Mouse (Mus musculus): ENCODE data around the gene Nol4l.
A peak's percentile ranks its signal among the peaks of the same experiment; 100 is the strongest.

Gene Nol4l

GRCm38 (mm10) chr2:153444254-153445136, 85.3 kb downstream of the Nol4l start:
- DNase-seq (ENCODE audit: low read depth, low spot score), result peak; percentile 77

- DNase-seq (ENCODE audit: low read depth, low spot score), result peak; percentile 47
These were observed 86.1 kb downstream of the Nol4l start for GRCm38 (mm10) chr2:153443434-153444240.

GRCm38 (mm10) chr2:153442720-153443119, 87.1 kb downstream of the Nol4l start:
- DNase-seq (ENCODE audit: low read depth, low spot score), result no peak

GRCm38 (mm10) chr2:153441228-153441627, 88.5 kb downstream of the Nol4l start:
- no peak for DNase-seq (ENCODE audit: low read depth, low spot score)

- no peak for DNase-seq (ENCODE audit: low read depth, low spot score)
These were observed 89.0 kb downstream of the Nol4l start for GRCm38 (mm10) chr2:153440755-153441154.

GRCm38 (mm10) chr2:153437306-153437659, 92.5 kb downstream of the Nol4l start:
- DNase-seq (ENCODE audit: low read depth, low spot score), result no peak

DNA sequence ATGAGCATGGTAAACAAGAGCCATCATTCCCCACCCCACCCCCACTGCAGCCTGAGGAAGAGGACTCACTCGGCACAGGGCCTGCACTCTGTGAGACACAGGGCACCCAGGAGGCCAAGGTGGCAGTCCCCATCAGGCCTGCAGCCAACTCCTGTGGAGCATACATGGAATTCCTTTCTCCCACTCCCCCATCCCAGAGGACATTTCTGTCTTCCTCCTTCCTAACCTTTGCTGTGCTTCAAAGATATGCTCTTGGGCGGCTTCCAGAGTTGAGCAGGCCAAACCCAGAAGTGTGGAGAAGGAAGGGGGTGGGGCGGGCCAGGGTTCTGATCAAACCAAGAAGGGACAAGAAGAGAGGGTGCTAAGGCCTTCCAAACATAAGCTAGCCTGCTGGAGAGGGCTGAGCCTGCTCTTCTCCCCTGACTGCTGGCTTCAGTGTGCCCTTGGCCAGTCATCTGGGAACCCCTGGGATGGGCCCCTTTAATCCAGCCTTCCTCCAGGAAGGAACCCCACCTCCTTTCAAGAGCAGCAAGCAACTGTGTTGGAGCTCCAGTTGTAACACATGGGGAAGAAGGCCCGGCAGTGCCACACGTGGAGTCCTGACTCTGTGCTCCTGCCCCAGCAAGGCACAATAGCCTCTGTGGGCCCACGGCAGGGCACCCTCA, 93.0 kb downstream of the Nol4l start:
- no peak for DNase-seq (ENCODE audit: low read depth, low spot score)

DNA sequence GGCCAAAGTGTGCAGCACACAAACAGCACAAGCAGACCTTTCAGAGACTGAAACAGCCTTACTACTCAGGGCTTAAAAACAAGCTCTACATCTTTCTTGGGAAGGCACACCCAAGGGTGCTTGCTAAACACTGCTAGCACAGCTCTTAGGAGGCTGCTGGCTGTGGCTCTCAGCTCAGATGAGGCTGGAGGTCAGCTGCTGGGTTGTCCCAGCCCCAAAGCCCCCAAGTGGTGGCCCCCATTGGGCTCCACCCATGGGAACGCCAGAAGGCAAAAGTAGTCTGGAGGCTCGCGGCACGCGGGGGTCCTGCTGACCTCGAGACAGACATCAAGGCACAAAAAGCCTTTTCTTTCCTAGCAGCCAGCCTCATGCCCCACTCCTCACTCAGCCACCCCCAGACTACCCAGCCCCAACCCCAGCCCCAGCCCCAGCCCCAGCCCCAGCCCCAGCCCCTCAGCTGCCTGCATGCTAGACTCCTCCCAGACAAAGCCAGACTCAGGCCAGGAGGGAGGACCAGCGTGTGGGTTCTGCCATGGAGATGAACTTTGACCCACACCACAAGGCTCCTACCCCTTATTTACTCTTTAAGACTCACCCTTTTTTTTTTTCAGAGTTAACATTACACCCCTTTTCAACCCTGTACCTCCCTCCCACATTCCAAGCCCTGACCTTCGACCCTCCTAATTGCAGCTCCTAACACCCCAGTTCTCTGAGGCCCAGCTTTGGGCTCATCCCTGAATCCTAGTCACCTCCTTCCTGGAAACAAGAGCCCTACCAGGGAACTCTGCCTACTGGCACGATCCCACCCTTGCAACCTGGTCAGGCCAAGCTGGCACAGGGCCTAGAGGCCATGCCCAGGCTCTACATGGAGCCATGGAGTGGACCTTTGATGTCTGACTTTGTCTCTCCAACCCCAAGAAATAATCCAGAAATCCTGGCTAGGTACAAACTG, 94.6 kb downstream of the Nol4l start:
- DNase-seq (ENCODE audit: low read depth, low spot score), result no peak

- DNase-seq (ENCODE audit: low read depth, low spot score), result no peak
These were observed 95.9 kb downstream of the Nol4l start for GRCm38 (mm10) chr2:153433859-153434258.

GRCm38 (mm10) chr2:153432492-153432891, 97.3 kb downstream of the Nol4l start:
- no peak for DNase-seq (ENCODE audit: low read depth, low spot score)

- DNase-seq (ENCODE audit: low read depth, low spot score), result no peak
These were observed 99.2 kb downstream of the Nol4l start for GRCm38 (mm10) chr2:153430571-153430970.

GRCm38 (mm10) chr2:153428485-153428884, 101.3 kb downstream of the Nol4l start:
- no peak for DNase-seq (ENCODE audit: low read depth, low spot score)

- no peak for DNase-seq (ENCODE audit: low read depth, low spot score)
These were observed 102.8 kb downstream of the Nol4l start for GRCm38 (mm10) chr2:153426931-153427330.

DNA sequence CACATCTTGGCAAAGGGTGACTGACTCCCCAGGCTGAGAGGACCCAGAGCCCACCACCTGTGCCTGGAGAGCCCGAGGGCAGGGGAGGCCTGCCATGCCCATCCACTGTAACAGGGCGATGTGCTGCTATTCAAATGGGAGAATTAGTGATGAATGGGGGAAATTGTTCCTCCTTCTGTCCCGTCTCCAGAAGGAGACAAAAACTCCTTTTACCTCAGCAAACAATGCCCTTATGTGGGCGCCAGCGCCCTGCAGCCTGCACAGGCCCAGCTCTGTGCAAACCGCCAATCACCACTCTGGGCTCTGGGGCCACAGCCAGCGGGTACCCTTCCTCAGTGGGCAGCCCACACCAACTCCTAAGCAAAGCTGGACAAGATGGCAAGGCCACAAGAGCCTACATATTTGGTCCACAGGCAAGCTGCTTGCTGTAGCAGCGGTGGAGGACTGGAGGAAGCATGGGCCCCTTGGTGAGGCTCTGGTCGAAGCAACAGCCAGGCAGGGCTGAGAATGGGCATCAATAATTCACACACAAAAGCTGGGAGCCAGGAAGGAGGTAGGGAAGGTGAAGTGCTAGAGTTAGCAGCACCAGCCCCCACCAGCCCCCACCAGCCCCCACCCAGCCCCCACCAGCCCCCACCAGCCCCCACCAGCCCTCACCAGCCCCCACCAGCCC, 103.6 kb downstream of the Nol4l start:
- DNase-seq (ENCODE audit: low read depth, low spot score), result no peak

DNA sequence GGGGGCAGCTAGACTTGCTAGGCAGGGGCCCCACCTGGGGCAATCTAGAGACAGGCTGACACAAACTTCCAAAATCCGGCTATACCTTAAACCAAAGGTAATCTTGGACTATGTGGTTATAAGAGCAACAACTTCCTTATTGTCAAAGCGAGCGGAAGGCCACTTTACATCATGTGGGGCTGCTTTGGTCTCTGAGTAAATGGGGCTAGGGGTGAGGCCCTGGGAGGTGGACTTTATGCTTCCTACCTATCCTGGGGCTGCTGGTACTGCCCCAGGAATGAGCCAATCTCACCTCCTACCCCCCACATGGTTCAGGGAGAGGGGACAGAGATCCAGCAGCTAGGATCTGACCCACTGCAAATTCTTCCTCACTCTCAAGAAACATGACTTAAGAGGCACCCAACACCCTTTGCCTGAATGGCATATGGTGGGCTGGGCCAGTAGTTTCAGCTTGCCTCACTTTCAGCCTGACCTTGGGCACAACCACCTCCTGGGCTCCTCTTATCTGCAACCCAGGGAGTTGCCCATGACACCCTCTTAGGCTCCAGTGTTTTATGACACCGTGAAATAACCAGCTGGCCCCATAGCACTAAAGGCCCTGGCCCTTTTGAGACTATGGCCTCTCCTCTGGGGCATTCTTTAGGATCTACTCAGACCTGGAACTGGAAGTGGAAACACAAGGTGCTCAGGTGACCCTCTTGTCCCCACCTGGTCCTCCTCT, 104.5 kb downstream of the Nol4l start:
- no peak for DNase-seq (ENCODE audit: low read depth, low spot score)

GRCm38 (mm10) chr2:153424557-153424956, 105.2 kb downstream of the Nol4l start:
- no peak for DNase-seq (ENCODE audit: low read depth, low spot score)

DNA sequence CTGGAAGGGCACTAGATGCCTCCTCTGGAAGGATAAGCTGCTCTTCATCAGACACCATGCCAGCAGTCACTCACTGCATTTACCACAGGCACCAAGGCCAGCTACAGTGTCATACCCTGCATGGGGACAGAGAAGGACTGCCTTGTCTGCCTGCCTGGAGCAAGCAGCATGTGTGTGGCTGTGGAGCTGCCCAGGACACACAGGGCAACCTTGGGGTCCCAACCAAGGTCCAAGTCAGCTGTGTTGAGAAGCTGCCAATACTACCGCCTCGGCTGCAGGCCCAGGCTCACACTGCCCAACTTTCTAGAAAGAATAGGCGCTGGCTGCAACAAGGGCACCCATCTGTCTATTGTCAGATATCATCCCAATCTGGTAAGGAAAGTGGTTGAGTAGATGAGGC, 106.7 kb downstream of the Nol4l start:
- no peak for DNase-seq (ENCODE audit: low read depth, low spot score)

DNA sequence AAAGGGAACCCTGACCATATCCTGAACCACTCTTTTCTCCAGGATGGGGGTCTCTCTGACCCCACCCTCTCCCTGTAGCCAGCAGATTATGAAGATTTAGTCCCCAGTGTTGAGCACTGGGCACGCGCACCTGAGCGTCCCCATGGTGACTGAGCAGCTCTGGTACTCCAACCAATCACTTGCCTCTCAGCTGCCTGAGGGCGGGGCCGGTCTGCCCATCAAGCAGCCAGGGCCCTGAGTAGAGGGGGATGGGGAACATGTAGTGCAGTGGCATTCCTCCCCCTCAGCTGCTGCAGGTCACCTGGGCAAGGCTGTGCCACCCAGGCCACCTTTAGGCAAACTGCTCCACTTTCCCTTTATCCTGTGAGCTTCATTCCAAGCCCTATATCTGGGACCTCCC, 107.7 kb downstream of the Nol4l start:
- no peak for DNase-seq (ENCODE audit: low read depth, low spot score)

DNA sequence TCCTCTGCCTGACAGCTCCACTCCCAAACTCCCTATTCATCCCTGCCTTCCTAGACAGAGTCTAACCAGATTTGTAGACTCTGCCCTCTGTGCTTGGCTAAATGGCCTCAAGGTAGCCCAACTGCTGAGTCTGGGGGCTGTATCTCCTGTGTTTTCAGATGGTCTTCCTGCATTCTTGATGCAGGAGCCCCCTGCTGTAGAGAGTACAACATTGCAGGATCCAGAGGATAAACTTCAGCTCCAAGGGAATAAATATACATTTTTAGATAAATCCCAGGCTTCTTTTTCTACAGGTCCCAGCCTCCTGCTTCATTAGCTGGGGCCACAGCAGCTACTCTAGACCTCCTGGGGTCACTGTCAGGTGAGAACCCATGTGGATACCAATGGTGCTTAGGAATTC, 108.5 kb downstream of the Nol4l start:
- no peak for DNase-seq (ENCODE audit: low read depth, low spot score)

GRCm38 (mm10) chr2:153418381-153418780, 111.4 kb downstream of the Nol4l start:
- DNase-seq (ENCODE audit: low read depth, low spot score), result no peak

Data from CD4-positive, CD25-positive, alpha-beta regulatory T cell, adult 2 months (primary cell).